Mouse (Mus musculus) kidney, postnatal 0 days (tissue): ENCODE measurements around the gene Map3k11. TPM values are rescaled to one million over a fixed set of nuclear protein-coding genes. Genes with fewer than 3 reads are reported as not detected.
A peak's percentile ranks its signal among the peaks of the same experiment; 100 is the strongest.

ENCODE experiments used
- ATAC-seq: fragments of 200-750 bp; cut with Nextera tagmentation; replicated peaks from 2 replicates; pipeline ENCODE4 v1.8.0; 2017; ENCODE audit warnings: low read depth, moderate number of reproducible peaks, moderate TSS enrichment, moderate library complexity; ENCODE audit not compliant: low FRiP score
- DNase-seq: peaks from one replicate; pipeline ENCODE4 v3.0.0-alpha.2; 2016; ENCODE audit warnings: low spot score
- H3K27ac ChIP-seq: fragments of 300-500 bp; sonication (generic); 2 replicates; pipeline ENCODE4 v1.5.1; 2014; ENCODE audit warnings: mild to moderate bottlenecking
- H3K27me3 ChIP-seq: fragments of 300-500 bp; sonication (generic); 2 replicates; pipeline ENCODE4 v1.6.1; 2014; ENCODE audit warnings: low read length, mixed read lengths; ENCODE audit not compliant: insufficient read depth
- H3K36me3 ChIP-seq: fragments of 300-500 bp; sonication (generic); 2 replicates; pipeline ENCODE4 v1.6.1; 2014; ENCODE audit warnings: low read length, mixed read lengths; ENCODE audit not compliant: insufficient read depth
- H3K4me1 ChIP-seq: fragments of 300-500 bp; sonication (generic); replicated peaks from 2 replicates; pipeline ENCODE4 v1.6.1; 2014; ENCODE audit warnings: antibody characterized with exemption, low read length, mixed read lengths; ENCODE audit not compliant: insufficient read depth
- H3K4me2 ChIP-seq: fragments of 300-500 bp; sonication (generic); 2 replicates; pipeline ENCODE4 v1.6.1; 2014; ENCODE audit warnings: mild to moderate bottlenecking, low read length, moderate library complexity, mixed read lengths
- H3K4me3 ChIP-seq: fragments of 300-500 bp; sonication (generic); replicated peaks from 2 replicates; pipeline ENCODE4 v1.5.1; 2014; ENCODE audit warnings: low read depth, low read length
- H3K9ac ChIP-seq: fragments of 300-500 bp; sonication (generic); 2 replicates; pipeline ENCODE4 v1.6.1; 2014; ENCODE audit warnings: low read depth, low read length
- H3K9me3 ChIP-seq: fragments of 300-500 bp; sonication (generic); replicated peaks from 2 replicates; pipeline ENCODE4 v1.6.1; 2016; ENCODE audit warnings: low read length, inconsistent platforms, mixed read lengths
- CTCF ChIP-seq: IDR thresholded peaks from 2 replicates; pipeline ENCODE4 v1.5.1; 2016; ENCODE audit warnings: antibody characterized with exemption, low read depth, mild to moderate bottlenecking, moderate library complexity
- WGBS: fragments of 180-500 bp; shearing (Covaris S2); extraction: QIAGEN DNeasy Blood & Tissue Kit; methylation state at CpG from one replicate; pipeline ENCODE4 v1.1.7; 2014; 5-methylcytosine and 5-hydroxymethylcytosine counted together
- polyA plus RNA-seq: library from polyadenylated mRNA; unstranded; fragments of >200 nt; fragmentation: Nextera tagmentation; extraction: Ambion mirVana; gene quantifications from 2 replicates; pipeline ENCODE4 v1.2.1, GENCODE M21; 2015

The Map3k11 gene
- polyA plus RNA-seq, 1 experiment from 2014 or later, result 39.8 TPM

GRCm38 (mm10) chr19:5664669-5665257 is 23.8 kb upstream of the Map3k11 start:
- no peak overlapping the region for H3K9ac ChIP-seq
- no peaks in the 10 kb centered on the region for H3K27me3 ChIP-seq
- no peaks in the 10 kb centered on the region for H3K9me3 ChIP-seq
- no peak for TF ChIP-seq CTCF
- no peak for ATAC-seq
- H3K27ac ChIP-seq, result no peak overlapping the region
- 95% methylated on average over 10 of the region's 10 CpGs for WGBS
- H3K4me3 ChIP-seq, result no peak overlapping the region
- no peak for DNase-seq
- peaks cover 24% of the 10 kb centered on the region; the same call in 1 of the 2 replicates for H3K36me3 ChIP-seq
- H3K4me2 ChIP-seq, result no peak overlapping the region
- H3K4me1 ChIP-seq, result 0 out of 2 replicates have a peak, but pooled peaks cover 4% of the 10 kb centered on the region

DNA sequence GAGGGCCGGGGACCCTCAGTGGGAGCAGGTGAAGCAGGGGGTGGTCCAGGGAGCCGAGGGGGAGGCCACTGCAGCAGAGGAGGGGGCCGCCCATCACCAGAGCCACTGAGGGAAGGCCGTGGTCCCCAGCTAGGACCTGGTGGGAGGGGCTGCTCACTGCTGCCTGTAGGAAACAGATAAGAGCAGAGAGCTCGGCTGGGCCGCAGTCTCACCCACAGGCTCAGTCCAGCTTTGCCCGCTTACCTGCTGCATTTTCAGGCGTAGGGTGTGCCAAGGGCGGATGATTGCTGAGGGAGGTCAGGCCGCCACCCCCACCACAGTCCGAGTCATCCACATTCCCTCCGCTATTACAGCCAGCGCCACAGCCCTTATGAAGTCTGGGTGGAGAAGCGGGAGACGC is 23.1 kb upstream of the Map3k11 start:
- Histone ChIP-seq H3K9me3 (no peaks in the 10 kb centered on the region), H3K4me1 (0 out of 2 replicates have a peak, but pooled peaks cover 4% of the 10 kb centered on the region), H3K4me2 (no peak overlapping the region), H3K27ac (no peak overlapping the region), H3K4me3 (no peak overlapping the region), H3K9ac (no peak overlapping the region), H3K27me3 (no peaks in the 10 kb centered on the region), H3K36me3 (peaks cover 25% of the 10 kb centered on the region; the same call in 1 of the 2 replicates)
- ATAC-seq, result no peak
- WGBS, result 86% methylated on average over 15 of the region's 15 CpGs
- no peak for DNase-seq
- no peak for TF ChIP-seq CTCF

- DNase-seq (no peak), ATAC-seq (no peak)
- Histone ChIP-seq H3K4me1 (0 out of 2 replicates have a peak, but pooled peaks cover 4% of the 10 kb centered on the region), H3K9me3 (no peaks in the 10 kb centered on the region), H3K36me3 (peaks cover 32% of the 10 kb centered on the region; the same call in 1 of the 2 replicates), H3K4me2 (no peak overlapping the region), H3K9ac (no peak overlapping the region), H3K27ac (no peak overlapping the region), H3K4me3 (no peak overlapping the region), H3K27me3 (no peaks in the 10 kb centered on the region)
- TF ChIP-seq CTCF, result no peak
- WGBS, result 89% methylated on average over 18 of the region's 18 CpGs
Observed at GRCm38 (mm10) chr19:5666386-5666785, 22.2 kb upstream of the Map3k11 start.

DNA sequence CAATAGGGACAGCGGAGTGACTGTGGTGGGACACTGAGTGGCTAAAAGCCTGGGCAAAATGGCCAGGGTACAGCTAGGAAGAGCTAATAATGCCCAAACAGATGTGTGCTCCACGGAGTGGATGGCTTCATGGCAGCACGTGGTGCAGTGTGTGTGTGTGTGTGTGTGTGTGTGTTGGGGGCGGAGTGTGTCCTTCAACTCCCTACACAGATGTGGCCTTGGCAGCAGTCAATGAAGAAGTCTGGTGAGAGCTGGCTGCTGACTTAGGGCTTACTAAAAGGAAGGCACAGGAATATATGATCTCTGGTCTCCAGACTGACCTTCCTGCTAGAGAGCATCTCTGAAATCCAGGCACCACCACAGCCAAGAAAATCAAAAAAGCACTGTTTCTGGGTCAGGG is 20.2 kb upstream of the Map3k11 start:
- no peak for ATAC-seq
- no peak overlapping the region for H3K4me2 ChIP-seq
- H3K36me3 ChIP-seq, result peaks cover 52% of the 10 kb centered on the region; the same call in 1 of the 2 replicates
- 86% methylated on average over 4 of the region's 4 CpGs for WGBS
- no peak overlapping the region for H3K27ac ChIP-seq
- H3K4me3 ChIP-seq, result no peak overlapping the region
- H3K4me1 ChIP-seq, result no peaks in the 10 kb centered on the region
- H3K9me3 ChIP-seq, result no peaks in the 10 kb centered on the region
- TF ChIP-seq CTCF, result no peak
- no peak overlapping the region for H3K9ac ChIP-seq
- no peaks in the 10 kb centered on the region for H3K27me3 ChIP-seq
- DNase-seq, result no peak

- H3K4me3 ChIP-seq, result no peak overlapping the region
- DNase-seq, result peak; percentile 19
- TF ChIP-seq CTCF, result no peak
- H3K36me3 ChIP-seq, result peaks cover 81% of the 10 kb centered on the region
- H3K9ac ChIP-seq, result 0 out of 2 replicates have a peak overlapping the region, but pooled peaks have one; percentile 5
- H3K27me3 ChIP-seq, result no peaks in the 10 kb centered on the region
- no peaks in the 10 kb centered on the region for H3K9me3 ChIP-seq
- H3K4me2 ChIP-seq, result no peak overlapping the region
- 45% methylated on average over 4 of the region's 4 CpGs for WGBS
- no peaks in the 10 kb centered on the region for H3K4me1 ChIP-seq
- H3K27ac ChIP-seq, result no peak overlapping the region
- ATAC-seq, result no peak
Observed at GRCm38 (mm10) chr19:5680432-5680831, 8.1 kb upstream of the Map3k11 start.

GRCm38 (mm10) chr19:5684236-5684635 is 4.3 kb upstream of the Map3k11 start:
- TF ChIP-seq CTCF, result no peak
- Histone ChIP-seq H3K36me3 (peaks cover 56% of the 10 kb centered on the region), H3K4me1 (0 out of 2 replicates have a peak, but pooled peaks cover 3% of the 10 kb centered on the region), H3K27me3 (no peaks in the 10 kb centered on the region), H3K9ac (no peak overlapping the region), H3K27ac (no peak overlapping the region), H3K4me3 (no peak overlapping the region), H3K4me2 (no peak overlapping the region), H3K9me3 (no peaks in the 10 kb centered on the region)
- WGBS, result 84% methylated on average over 12 of the region's 12 CpGs
- DNase-seq (no peak), ATAC-seq (no peak)
